Mouse (Mus musculus) G1E (cell line): ENCODE measurements around the gene Lrp4.

Experiments used
- CTCF ChIP-seq: IDR thresholded peaks from 2 replicates; pipeline ENCODE4 v1.5.1; 2012; ENCODE audit warnings: low read depth, low read length, inconsistent platforms, mixed read lengths
- GATA1 ChIP-seq: IDR thresholded peaks from 2 replicates; pipeline ENCODE4 v1.6.1; 2012; ENCODE audit warnings: borderline replicate concordance, low read length, inconsistent platforms, mixed read lengths
- POLR2AphosphoS5 ChIP-seq: IDR thresholded peaks from 2 replicates; pipeline ENCODE4 v1.6.1; 2012; ENCODE audit warnings: low read depth, low read length, inconsistent platforms; ENCODE audit not compliant: insufficient replicate concordance
- TAL1 ChIP-seq: conservative IDR thresholded peaks from 2 replicates; pipeline ENCODE4 v1.6.1; 2012; ENCODE audit warnings: low read depth, low read length, inconsistent platforms, mixed read lengths

DNA sequence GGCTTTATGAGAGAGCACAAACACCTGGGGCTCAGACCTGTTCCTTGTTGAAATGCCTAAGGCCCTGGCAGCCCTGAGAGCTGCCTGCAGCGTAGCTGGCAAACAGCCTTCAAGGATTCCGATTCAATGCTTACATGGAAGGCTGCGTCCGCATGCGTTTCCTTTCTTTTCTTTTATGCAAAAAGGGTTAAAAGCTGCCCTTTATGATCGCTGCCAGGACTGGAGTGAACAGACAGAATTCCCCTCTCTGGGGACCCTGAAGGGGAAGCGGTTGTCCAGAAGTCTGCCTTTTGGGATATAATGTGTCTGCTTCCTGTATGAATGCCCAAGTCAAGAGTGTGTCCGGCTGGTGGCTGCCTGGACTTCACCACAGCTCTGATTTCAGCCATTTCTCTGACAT, 10.3 kb downstream of the Lrp4 start:
- TF ChIP-seq CTCF, result no peak
- TF ChIP-seq TAL1, result no peak
- no peak for TF ChIP-seq GATA1
- no peak for TF ChIP-seq POLR2AphosphoS5
